ENCODE assay signal across 8 mouse cellular contexts in genomic region chr10:99262319-99262866, GRCm38 (mm10). TPM values are rescaled to one million over a fixed set of nuclear protein-coding genes. Genes with fewer than 3 reads are reported as not detected.
DNase-seq lines count a peak whose midpoint lies in the region; ATAC-seq and TF ChIP-seq lines count a peak whose summit lies in the region.

No protein-coding gene starts in this region.

- peak overlapping the region; percentile 92 for H3K4me2 ChIP-seq in intestine, embryonic 16.5 days (ENCODE audit: low read depth, low read length)
- peak overlapping the region; percentile 85 for H3K4me2 ChIP-seq in neural tube, embryonic 12.5 days (replicated peaks)

- no peak for TF ChIP-seq CTCF in testis, adult 2 months (IDR thresholded peaks at IDR 0.05; ENCODE audit: control insufficient read depth, insufficient read depth, insufficient replicate concordance, low read depth, low read length)

- peaks cover 6% of the 10 kb centered on the region for H3K4me1 ChIP-seq in testis, adult 2 months (ENCODE audit: control insufficient read depth, insufficient read depth, low read length)
- peaks cover 13% of the 10 kb centered on the region for H3K4me1 ChIP-seq in intestine, embryonic 16.5 days (ENCODE audit: control insufficient read depth, insufficient read depth, low read length)
- H3K4me1 ChIP-seq in neural tube, embryonic 12.5 days: peaks cover 34% of the 10 kb centered on the region

- TF ChIP-seq POLR2A in testis, adult 2 months (IDR thresholded peaks at IDR 0.05; ENCODE audit: control insufficient read depth, low read depth, low read length): no peak

- H3K9me3 ChIP-seq in intestine, embryonic 16.5 days (ENCODE audit: control insufficient read depth, low read length): no peaks in the 10 kb centered on the region
- no peaks in the 10 kb centered on the region for H3K9me3 ChIP-seq in neural tube, embryonic 12.5 days

- H3K27me3 ChIP-seq in testis, adult 2 months (ENCODE audit: control insufficient read depth, insufficient read depth, low read length): no peaks in the 10 kb centered on the region
- no peaks in the 10 kb centered on the region for H3K27me3 ChIP-seq in intestine, embryonic 16.5 days (replicated peaks; ENCODE audit: control insufficient read depth, insufficient read depth, low read length)
- no peaks in the 10 kb centered on the region for H3K27me3 ChIP-seq in neural tube, embryonic 12.5 days (replicated peaks)

- WGBS in intestine, embryonic 16.5 days: under 1% methylated on average over 20 of the region's 20 CpGs
- WGBS in neural tube, embryonic 12.5 days: under 1% methylated on average over 20 of the region's 20 CpGs

- H3K36me3 ChIP-seq in testis, adult 2 months (ENCODE audit: control insufficient read depth, insufficient read depth, low read length): no peaks in the 10 kb centered on the region
- no peaks in the 10 kb centered on the region for H3K36me3 ChIP-seq in intestine, embryonic 16.5 days (ENCODE audit: control insufficient read depth, insufficient read depth, low read length)
- H3K36me3 ChIP-seq in neural tube, embryonic 12.5 days: no peaks in the 10 kb centered on the region

- peak overlapping the region; percentile 91 for H3K27ac ChIP-seq in testis, adult 2 months (ENCODE audit: control insufficient read depth, insufficient read depth, low read depth, low read length)
- peak overlapping the region; percentile 100 for H3K27ac ChIP-seq in intestine, embryonic 16.5 days (ENCODE audit: low read length)
- peak overlapping the region; percentile 72 for H3K27ac ChIP-seq in neural tube, embryonic 12.5 days

- no peak for ATAC-seq in cerebellum, adult (ENCODE audit: insufficient number of reproducible peaks, low FRiP score, low TSS enrichment)
- peak; percentile 19; the same call in 1 of the 2 replicates for ATAC-seq in intestine, embryonic 16.5 days
- ATAC-seq in neural tube, embryonic 12.5 days (ENCODE audit: low FRiP score, low read depth): peak; percentile 46

- peak; percentile 58 to 61 for DNase-seq in cerebellum, postnatal 10 days
- no peak for DNase-seq in testis, postnatal 14 days (ENCODE audit: low spot score)
- no peak for DNase-seq in right cerebral cortex, postnatal 10 days (ENCODE audit: low spot score in 2 of 2)
- no peak for DNase-seq in urinary bladder, adult 18-20 months (ENCODE audit: low spot score in 2 of 2)

- H3K9ac ChIP-seq in intestine, embryonic 16.5 days (ENCODE audit: low read depth, low read length): peak overlapping the region; percentile 93
- peak overlapping the region; percentile 80 for H3K9ac ChIP-seq in neural tube, embryonic 12.5 days

- peak overlapping the region; percentile 77 for H3K4me3 ChIP-seq in testis, adult 2 months (ENCODE audit: control insufficient read depth, low read depth, low read length)
- H3K4me3 ChIP-seq in intestine, embryonic 16.5 days (ENCODE audit: low read length): peak overlapping the region; percentile 82
- H3K4me3 ChIP-seq in neural tube, embryonic 12.5 days: peak overlapping the region; percentile 66

RNA-seq across cellular contexts. Expression of gene Dusp6, which starts 0.6 kb away (rescaled TPM):
- polyA plus RNA-seq in testis, adult 2 months (2012; rRNA removed): 5.1 and 5.8 TPM in 2 replicates
- 37.2 and 37.5 TPM in 2 replicates for polyA plus RNA-seq in intestine, embryonic 16.5 days (2015; fragmentation: Nextera tagmentation; extraction: Ambion mirVana)
- polyA plus RNA-seq in neural tube, embryonic 12.5 days (2016; fragmentation: Nextera tagmentation; extraction: Ambion mirVana): 38.7 and 40.6 TPM in 2 replicates

Comparison
In these comparisons a context has a peak if more than half of its experiments do, and no peak if none do; other contexts are left out.
1. DNase-seq: peak in cerebellum, postnatal 10 days (2 of 2); none in testis, postnatal 14 days (single experiment), right cerebral cortex, postnatal 10 days (0 of 2) and urinary bladder, adult 18-20 months (0 of 2).
2. Peak in every context shown above with its lines, with median percentiles within 50 percentile points of each other: H3K27ac ChIP-seq and H3K4me3 ChIP-seq.